Mouse (Mus musculus) ES-E14 (cell line): Measurements from ENCODE around the gene Galnt2. TPM values are rescaled to one million over a fixed set of nuclear protein-coding genes. Genes with fewer than 3 reads are reported as not detected.

Experiments used
- DNase-seq: peaks from one replicate; pipeline ENCODE4 v3.0.0-alpha.2; 2013; ENCODE audit warnings: low read depth, low spot score
- H3K27ac ChIP-seq: 2 replicates; pipeline ENCODE4 v1.5.1; 2012; ENCODE audit warnings: low read depth, mild to moderate bottlenecking, low read length, moderate library complexity, mixed read lengths; ENCODE audit not compliant: poor library complexity, insufficient read depth, severe bottlenecking
- H3K36me3 ChIP-seq: 2 replicates; pipeline ENCODE4 v1.6.1; 2012; ENCODE audit warnings: mild to moderate bottlenecking, low read length, moderate library complexity, mixed read lengths; ENCODE audit not compliant: control insufficient read depth, poor library complexity, insufficient read depth, severe bottlenecking
- H3K4me1 ChIP-seq, 2 experiments: fragments of 150-350 bp in 1 of 2; sonication (generic) in 1 of 2; 2 replicates each; pipeline ENCODE4 v1.6.1; 2012; ENCODE audit warnings: low read length in 2 of 2, mild to moderate bottlenecking in 1 of 2, mixed read lengths in 1 of 2; ENCODE audit not compliant: control insufficient read depth in 2 of 2, insufficient read depth in 2 of 2, poor library complexity in 1 of 2
- H3K4me3 ChIP-seq, 2 experiments: fragments of 150-350 bp in 1 of 2; sonication (generic) in 1 of 2; 2 replicates each; pipeline ENCODE4 v1.5.1; 2012; ENCODE audit warnings: low read length in 2 of 2, low read depth in 1 of 2, mild to moderate bottlenecking in 1 of 2, mixed read lengths in 1 of 2; ENCODE audit not compliant: insufficient read depth in 1 of 2, poor library complexity in 1 of 2, severe bottlenecking in 1 of 2
- H3K9ac ChIP-seq: 2 replicates; pipeline ENCODE4 v1.6.1; 2012; ENCODE audit warnings: low read depth, mild to moderate bottlenecking, low read length, mixed read lengths; ENCODE audit not compliant: poor library complexity, insufficient read depth, severe bottlenecking
- H3K9me3 ChIP-seq: fragments of 150-350 bp; sonication (generic); 2 replicates; pipeline ENCODE4 v1.6.1; 2012; ENCODE audit warnings: low read depth, mild to moderate bottlenecking, low read length; ENCODE audit not compliant: control insufficient read depth, insufficient read depth
- CHD2 ChIP-seq: IDR thresholded peaks from 2 replicates; pipeline ENCODE4 v1.6.1; 2014; ENCODE audit warnings: mild to moderate bottlenecking, low read depth, low read length, inconsistent platforms
- HCFC1 ChIP-seq: IDR thresholded peaks from 2 replicates; pipeline ENCODE4 v1.6.1; 2012; ENCODE audit warnings: low read length, inconsistent platforms, borderline replicate concordance; ENCODE audit not compliant: insufficient read depth
- MAFK ChIP-seq: IDR thresholded peaks from 2 replicates; pipeline ENCODE4 v1.6.1; 2014; ENCODE audit warnings: mild to moderate bottlenecking, low read depth, low read length, inconsistent platforms; ENCODE audit not compliant: insufficient read depth
- ZC3H11A ChIP-seq: IDR thresholded peaks from 2 replicates; pipeline ENCODE4 v1.6.1; 2012; ENCODE audit warnings: low read depth, mild to moderate bottlenecking, inconsistent platforms, low read length, borderline replicate concordance
- ZNF384 ChIP-seq: IDR thresholded peaks from 2 replicates; pipeline ENCODE4 v1.6.1; 2012; ENCODE audit warnings: low read depth, low read length, inconsistent platforms
- in situ Hi-C, 2 experiments: fragments of 600-800 bp; cut with MboI; formaldehyde crosslinking; loops; one replicate each; pipeline ENCODE4 v1.15.1; 2025; ENCODE audit warnings: low sequenced_read_pairs in 2 of 2, inconsistent platforms in 1 of 2; ENCODE audit not compliant: unreplicated experiment in 2 of 2
- total RNA-seq: library from RNA; depleted of rRNA; stranded (reverse); fragments of 300-350 nt; gene quantifications from 2 replicates; pipeline ENCODE4 v1.2.3, GENCODE M21; 2012

Galnt2 gene
- total RNA-seq, 1 experiment: 45.6 TPM

GRCm38 (mm10) chr8:124275377-124276071, 44.3 kb downstream of the Galnt2 start:
- in situ Hi-C loops: no loop called here

GRCm38 (mm10) chr8:124277951-124278910, 47.0 kb downstream of the Galnt2 start:
- TF ChIP-seq ZNF384 (no peak), ZC3H11A (no peak)
- peaks cover 3% of the 10 kb centered on the region; the same call in 1 of the 2 replicates for H3K36me3 ChIP-seq
- no peaks in the 10 kb centered on the region for H3K9me3 ChIP-seq
- in situ Hi-C loops: no loop called here
- no peak overlapping the region for H3K4me3 ChIP-seq
- no peak for DNase-seq
- no peak overlapping the region for H3K9ac ChIP-seq
- no peak overlapping the region for H3K27ac ChIP-seq
- peaks cover under 1 to 18% of the 10 kb centered on the region in 2 experiments; a peak in 2 of 4 replicates for H3K4me1 ChIP-seq

More at GRCm38 (mm10) chr8:124275377-124276071, 44.3 kb downstream of the Galnt2 start:
- Histone ChIP-seq H3K27ac (no peak overlapping the region), H3K4me3 (no peak overlapping the region), H3K36me3 (peaks cover 3% of the 10 kb centered on the region; the same call in 1 of the 2 replicates), H3K9me3 (no peaks in the 10 kb centered on the region), H3K4me1 (peaks cover 9 to 22% of the 10 kb centered on the region in 2 experiments; a peak in 3 of 4 replicates), H3K9ac (no peak overlapping the region)
- TF ChIP-seq HCFC1: no peak
- TF ChIP-seq CHD2: no peak
- no peak for TF ChIP-seq MAFK
- no peak for TF ChIP-seq ZNF384
- no peak for TF ChIP-seq ZC3H11A
- no peak for DNase-seq

- Histone ChIP-seq H3K4me1 (peaks cover 4 to 17% of the 10 kb centered on the region in 2 experiments; a peak in 2 of 4 replicates), H3K4me3 (no peak overlapping the region), H3K36me3 (peaks cover 3% of the 10 kb centered on the region; the same call in 1 of the 2 replicates), H3K9me3 (no peaks in the 10 kb centered on the region), H3K9ac (no peak overlapping the region), H3K27ac (no peak overlapping the region)
- DNase-seq: no peak
- in situ Hi-C loops: no loop called here
- TF ChIP-seq MAFK (no peak), CHD2 (no peak), ZC3H11A (no peak)
Observed at GRCm38 (mm10) chr8:124278956-124279689, 47.9 kb downstream of the Galnt2 start.

GRCm38 (mm10) chr8:124279690-124279985, 48.4 kb downstream of the Galnt2 start:
- in situ Hi-C loops: no loop called here
- H3K36me3 ChIP-seq: peaks cover 3% of the 10 kb centered on the region; the same call in 1 of the 2 replicates
- no peak overlapping the region for H3K9ac ChIP-seq
- no peak overlapping the region for H3K4me3 ChIP-seq
- DNase-seq: no peak
- no peak overlapping the region for H3K27ac ChIP-seq
- no peaks in the 10 kb centered on the region for H3K9me3 ChIP-seq
- peaks cover 6 to 20% of the 10 kb centered on the region in 2 experiments; a peak in 2 of 4 replicates for H3K4me1 ChIP-seq
- TF ChIP-seq ZNF384 (no peak), CHD2 (no peak), HCFC1 (no peak), ZC3H11A (no peak), MAFK (no peak)
